Mouse (Mus musculus): ENCODE measurements around the gene BC107364. TPM values are rescaled to one million over a fixed set of nuclear protein-coding genes. Genes with fewer than 3 reads are reported as not detected.
"Not testable (repeated sequence)": the region's sequence is repeated elsewhere in the genome, so short reads cannot be mapped to it uniquely, and the experiment has no call there.

Gene BC107364
- polyA plus RNA-seq, 1 experiment from 2014 or later = not detected

- H3K27me3 ChIP-seq = peaks cover 73% of the 10 kb centered on the region
These were observed 20.0 kb upstream of the BC107364 start for GRCm38 (mm10) chr3:96472066-96472465.

GRCm38 (mm10) chr3:96469626-96470025 is 17.5 kb upstream of the BC107364 start:
- peaks cover 1% of the 10 kb centered on the region for H3K4me1 ChIP-seq (replicated peaks)
- H3K27me3 ChIP-seq = peaks cover 67% of the 10 kb centered on the region
- H3K9me3 ChIP-seq (replicated peaks) = no peaks in the 10 kb centered on the region
- WGBS (ENCODE audit: insufficient replicate concordance) = 65% methylated on average over 3 of the region's 3 CpGs
- no peak overlapping the region for H3K4me2 ChIP-seq
- H3K36me3 ChIP-seq = no peaks in the 10 kb centered on the region
- no peak overlapping the region for H3K9ac ChIP-seq
- no peak for DNase-seq
- no peak overlapping the region for H3K4me3 ChIP-seq (replicated peaks)
- H3K27ac ChIP-seq = no peak overlapping the region
- no peak for ATAC-seq (ENCODE audit: low read depth)

More at GRCm38 (mm10) chr3:96472066-96472465, 20.0 kb upstream of the BC107364 start:
- H3K9ac ChIP-seq = no peak overlapping the region
- ATAC-seq (ENCODE audit: low read depth) (no peak), DNase-seq (no peak)
- no peak overlapping the region for H3K4me2 ChIP-seq
- no peaks in the 10 kb centered on the region for H3K9me3 ChIP-seq (replicated peaks)
- no peak overlapping the region for H3K27ac ChIP-seq
- no peaks in the 10 kb centered on the region for H3K36me3 ChIP-seq
- 66% methylated on average over 5 of the region's 5 CpGs for WGBS (ENCODE audit: insufficient replicate concordance)
- peaks cover 9% of the 10 kb centered on the region for H3K4me1 ChIP-seq (replicated peaks)
- H3K4me3 ChIP-seq (replicated peaks) = no peak overlapping the region

GRCm38 (mm10) chr3:96468335-96468734 is 16.2 kb upstream of the BC107364 start:
- H3K4me2 ChIP-seq; H3K27ac ChIP-seq; H3K9ac ChIP-seq; H3K4me3 ChIP-seq (replicated peaks); DNase-seq; ATAC-seq (ENCODE audit: low read depth); H3K4me1 ChIP-seq (replicated peaks); H3K36me3 ChIP-seq; H3K9me3 ChIP-seq (replicated peaks): not testable (repeated sequence)
- H3K27me3 ChIP-seq = peaks cover 63% of the 10 kb centered on the region
- 70% methylated on average over 3 of the region's 3 CpGs for WGBS (ENCODE audit: insufficient replicate concordance)

GRCm38 (mm10) chr3:96467641-96468040 is 15.5 kb upstream of the BC107364 start:
- 85% methylated on average over 8 of the region's 8 CpGs for WGBS (ENCODE audit: insufficient replicate concordance)
- peaks cover 56% of the 10 kb centered on the region for H3K27me3 ChIP-seq
- no peak overlapping the region for H3K9ac ChIP-seq
- DNase-seq = no peak
- no peak for ATAC-seq (ENCODE audit: low read depth)
- no peak overlapping the region for H3K4me3 ChIP-seq (replicated peaks)
- H3K4me2 ChIP-seq = no peak overlapping the region
- no peaks in the 10 kb centered on the region for H3K9me3 ChIP-seq (replicated peaks)
- peaks cover 6% of the 10 kb centered on the region; the same call in 1 of the 2 replicates for H3K4me1 ChIP-seq (replicated peaks)
- no peak overlapping the region for H3K27ac ChIP-seq
- no peaks in the 10 kb centered on the region for H3K36me3 ChIP-seq

GRCm38 (mm10) chr3:96463891-96464290 is 11.8 kb upstream of the BC107364 start:
- H3K9me3 ChIP-seq (replicated peaks) = no peaks in the 10 kb centered on the region
- WGBS (ENCODE audit: insufficient replicate concordance) = 4% methylated on average over 25 of the region's 25 CpGs
- H3K4me3 ChIP-seq (replicated peaks) = peak overlapping the region; percentile 32
- DNase-seq (peak; percentile 39), ATAC-seq (ENCODE audit: low read depth) (no peak)
- peaks cover 6% of the 10 kb centered on the region; the same call in 1 of the 2 replicates for H3K4me1 ChIP-seq (replicated peaks)
- no peaks in the 10 kb centered on the region for H3K36me3 ChIP-seq
- peak overlapping the region; percentile 56 for H3K4me2 ChIP-seq
- no peak overlapping the region for H3K27ac ChIP-seq
- H3K27me3 ChIP-seq = peaks cover 36% of the 10 kb centered on the region
- peak overlapping the region; percentile 41; the same call in 1 of the 2 replicates for H3K9ac ChIP-seq

- H3K4me1 ChIP-seq (replicated peaks); H3K9me3 ChIP-seq (replicated peaks); ATAC-seq (ENCODE audit: low read depth); H3K9ac ChIP-seq; DNase-seq; H3K4me2 ChIP-seq; H3K36me3 ChIP-seq; H3K4me3 ChIP-seq (replicated peaks); H3K27ac ChIP-seq: not testable (repeated sequence)
- whole genome bisulfite sequencing (ENCODE audit: insufficient replicate concordance) = no CpG with 5 or more reads among the region's 19 CpGs
- H3K27me3 ChIP-seq = peaks cover 19% of the 10 kb centered on the region
These were observed 8.4 kb upstream of the BC107364 start for GRCm38 (mm10) chr3:96460568-96460870.

- peak; percentile 64 for ATAC-seq (ENCODE audit: low read depth)
- not testable (repeated sequence) for H3K9ac ChIP-seq; H3K27ac ChIP-seq; H3K36me3 ChIP-seq; H3K4me2 ChIP-seq; H3K9me3 ChIP-seq (replicated peaks); H3K4me3 ChIP-seq (replicated peaks); DNase-seq; H3K4me1 ChIP-seq (replicated peaks)
- peaks cover 19% of the 10 kb centered on the region for H3K27me3 ChIP-seq
- 0% methylated on average over 1 of the region's 58 CpGs for WGBS (ENCODE audit: insufficient replicate concordance)
These were observed 7.9 kb upstream of the BC107364 start for GRCm38 (mm10) chr3:96459757-96460567.

- H3K4me3 ChIP-seq (replicated peaks); H3K36me3 ChIP-seq; H3K4me2 ChIP-seq; DNase-seq; H3K27ac ChIP-seq; H3K4me1 ChIP-seq (replicated peaks); H3K9me3 ChIP-seq (replicated peaks); H3K9ac ChIP-seq: not testable (repeated sequence)
- WGBS (ENCODE audit: insufficient replicate concordance) = no CpG with 5 or more reads among the region's 48 CpGs
- ATAC-seq (ENCODE audit: low read depth) = peak; percentile 64
- H3K27me3 ChIP-seq = peaks cover 12% of the 10 kb centered on the region
These were observed 6.9 kb upstream of the BC107364 start for GRCm38 (mm10) chr3:96458886-96459439.

- H3K36me3 ChIP-seq; H3K9me3 ChIP-seq (replicated peaks); H3K4me1 ChIP-seq (replicated peaks); DNase-seq; H3K4me2 ChIP-seq; H3K4me3 ChIP-seq (replicated peaks); H3K9ac ChIP-seq; H3K27ac ChIP-seq: not testable (repeated sequence)
- peak; percentile 64 for ATAC-seq (ENCODE audit: low read depth)
- no CpG with 5 or more reads among the region's 53 CpGs for WGBS (ENCODE audit: insufficient replicate concordance)
- H3K27me3 ChIP-seq = peaks cover 10% of the 10 kb centered on the region; the same call in 1 of the 2 replicates
These were observed 5.9 kb upstream of the BC107364 start for GRCm38 (mm10) chr3:96458008-96458407.

GRCm38 (mm10) chr3:96451181-96451737 is 847 bp downstream of the BC107364 start:
- not testable (repeated sequence) for H3K9ac ChIP-seq; H3K4me3 ChIP-seq (replicated peaks); H3K9me3 ChIP-seq (replicated peaks); H3K4me1 ChIP-seq (replicated peaks); H3K27ac ChIP-seq; DNase-seq; H3K4me2 ChIP-seq; H3K36me3 ChIP-seq
- ATAC-seq (ENCODE audit: low read depth) = peak; percentile 58
- WGBS (ENCODE audit: insufficient replicate concordance) = no CpG with 5 or more reads among the region's 50 CpGs
- peaks cover 13% of the 10 kb centered on the region; the same call in 1 of the 2 replicates for H3K27me3 ChIP-seq

- not testable (repeated sequence) for DNase-seq; H3K9me3 ChIP-seq (replicated peaks); H3K9ac ChIP-seq; H3K27ac ChIP-seq; H3K4me1 ChIP-seq (replicated peaks); H3K4me3 ChIP-seq (replicated peaks); H3K4me2 ChIP-seq; H3K36me3 ChIP-seq
- peaks cover 19% of the 10 kb centered on the region for H3K27me3 ChIP-seq
- ATAC-seq (ENCODE audit: low read depth) = peak; percentile 39
- WGBS (ENCODE audit: insufficient replicate concordance) = 0% methylated on average over 1 of the region's 10 CpGs
These were observed 1.6 kb downstream of the BC107364 start for GRCm38 (mm10) chr3:96450586-96450896.
